Mouse (Mus musculus) heart, adult 2 months (tissue): ENCODE measurements at regions not wholly inside any gene's neighbourhood (a gene's known extent, or its start where the extent isn't known, plus 50 kb on each side); places are given as distances from the start of the nearest gene placed in this dataset.

Experiments used
- CTCF ChIP-seq: fragments of 200-600 bp; IDR thresholded peaks from 2 replicates; pipeline ENCODE4 v1.8.1; 2022; ENCODE audit warnings: antibody characterized with exemption, mild to moderate bottlenecking, moderate library complexity
- EP300 ChIP-seq: fragments of 200-500 bp; IDR thresholded peaks from 2 replicates; pipeline ENCODE4 v1.6.1; 2011; ENCODE audit warnings: low read depth, low read length, control low read depth; ENCODE audit not compliant: insufficient read depth
- POLR2A ChIP-seq: fragments of 200-500 bp; IDR thresholded peaks from 2 replicates; pipeline ENCODE4 v1.6.1; 2011; ENCODE audit warnings: mild to moderate bottlenecking, low read depth, low read length, control low read depth; ENCODE audit not compliant: insufficient read depth

GRCm38 (mm10) chr5:111918888-111919287, 185.2 kb downstream of the Gm26897 start:
- no peak for TF ChIP-seq EP300
- TF ChIP-seq CTCF = no peak
- no peak for TF ChIP-seq POLR2A
